Mouse (Mus musculus) spleen, adult 2 months (tissue): ENCODE data around the gene Tex13b.

ENCODE experiments used
- CTCF ChIP-seq: fragments of 200-500 bp; IDR thresholded peaks from 2 replicates; pipeline ENCODE4 v1.5.1; 2011; ENCODE audit warnings: mild to moderate bottlenecking, inconsistent platforms; ENCODE audit not compliant: insufficient read depth, insufficient read length, insufficient replicate concordance; ENCODE audit errors: extremely low read depth
- POLR2A ChIP-seq: fragments of 200-500 bp; IDR thresholded peaks from 2 replicates; pipeline ENCODE4 v1.6.1; 2011; ENCODE audit warnings: low read depth, low read length, inconsistent platforms

DNA sequence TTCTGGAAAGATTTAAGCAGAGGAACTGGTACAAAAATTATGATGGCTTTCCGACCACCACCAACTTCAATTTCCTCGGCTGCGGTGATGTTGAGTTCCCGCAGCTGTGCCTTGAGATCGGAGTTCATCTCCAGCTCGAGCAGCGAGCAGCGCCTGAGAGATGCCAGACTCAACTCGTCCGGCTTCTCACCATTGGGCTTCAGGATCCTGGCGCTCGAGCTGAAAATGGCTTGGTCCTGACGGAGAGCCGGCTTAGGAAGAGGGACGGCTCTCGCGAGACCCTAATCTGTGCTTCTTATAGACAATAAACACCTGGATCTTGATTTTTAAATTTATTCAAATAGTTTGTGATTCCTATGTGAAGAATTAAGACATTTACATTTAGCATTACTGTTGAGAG lies 9.1 kb upstream of the Tex13b start:
- no peak for TF ChIP-seq POLR2A
- TF ChIP-seq CTCF = no peak
